Mouse (Mus musculus) ovary, postnatal 10 days (tissue): ENCODE results near the gene Kcnk7.

Experiments
- DNase-seq: peaks from one replicate; pipeline ENCODE4 v3.0.0; 2022; ENCODE audit warnings: low spot score

Gene Kcnk7

DNA sequence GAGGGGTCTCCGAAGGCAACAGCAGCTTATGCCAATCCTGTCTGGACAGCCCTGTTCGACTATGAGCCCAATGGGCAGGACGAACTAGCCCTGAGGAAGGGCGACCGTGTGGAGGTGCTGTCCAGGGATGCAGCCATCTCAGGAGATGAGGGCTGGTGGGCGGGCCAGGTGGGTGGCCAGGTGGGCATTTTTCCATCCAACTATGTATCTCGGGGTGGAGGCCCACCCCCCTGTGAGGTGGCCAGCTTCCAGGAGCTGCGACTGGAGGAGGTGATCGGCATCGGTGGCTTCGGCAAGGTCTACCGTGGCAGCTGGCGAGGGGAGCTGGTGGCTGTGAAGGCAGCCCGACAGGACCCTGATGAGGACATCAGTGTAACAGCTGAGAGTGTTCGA is 13.8 kb upstream of the Kcnk7 start:
- no peak for DNase-seq

DNA sequence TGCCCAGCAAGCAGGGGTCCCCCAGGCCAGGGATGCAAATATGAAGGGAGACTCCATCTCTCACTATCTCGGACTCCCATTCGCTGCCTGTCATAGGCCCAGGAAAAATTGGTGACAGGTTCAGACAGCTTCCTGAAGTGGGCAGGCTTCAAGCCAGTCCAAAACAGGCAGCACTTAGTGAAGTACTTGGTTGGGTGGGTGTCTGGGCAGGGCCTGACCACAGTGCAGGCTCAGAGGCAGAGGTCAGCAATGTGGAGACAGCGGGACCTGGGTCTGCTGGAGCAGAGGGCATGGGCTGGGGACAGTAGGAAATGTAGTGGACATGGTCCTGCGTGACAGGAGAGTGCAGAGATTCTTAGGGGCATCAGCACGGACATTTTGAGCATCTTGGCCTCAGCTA is 12.6 kb upstream of the Kcnk7 start:
- DNase-seq, result no peak

DNA sequence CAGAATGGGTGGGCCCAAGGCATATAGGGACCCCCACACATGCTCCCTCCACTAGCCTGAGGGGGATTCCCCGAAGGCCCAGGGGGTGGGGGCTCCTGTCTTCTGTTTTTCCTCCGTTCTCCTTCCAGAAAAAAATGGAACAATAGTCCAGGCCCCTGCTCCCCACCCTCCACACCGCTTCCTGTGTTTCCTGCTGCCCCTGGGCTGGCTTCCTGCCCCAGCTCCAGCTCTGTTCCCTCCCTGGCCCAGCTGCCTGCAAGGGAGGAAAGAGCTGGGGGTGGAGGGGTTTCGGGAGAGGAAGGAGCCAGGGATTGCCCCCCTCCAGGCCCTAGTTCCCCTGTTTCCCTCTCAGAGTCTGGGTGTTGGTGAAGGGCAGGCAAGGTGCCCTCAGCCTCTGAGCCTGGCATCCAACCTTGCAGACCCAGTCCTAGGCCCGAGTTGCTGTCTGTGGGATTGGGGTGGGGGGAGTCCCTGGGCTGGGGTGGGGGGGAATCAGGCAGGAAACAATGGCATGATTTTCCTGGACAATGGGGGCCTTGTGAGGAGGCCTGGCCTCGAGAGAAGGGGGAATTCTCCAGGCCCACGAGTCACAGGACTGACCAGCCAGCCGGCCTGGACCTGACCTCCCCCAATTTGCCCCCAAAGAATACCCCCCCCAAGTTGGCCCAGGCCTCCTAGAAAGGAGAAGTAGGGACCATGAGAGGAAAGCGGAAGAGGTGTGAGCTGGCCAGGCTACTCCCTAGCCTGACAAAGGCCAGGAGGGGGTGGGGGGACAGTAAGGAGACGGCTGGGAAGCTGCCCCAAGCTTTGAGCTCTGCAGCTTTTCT is 11.9 kb upstream of the Kcnk7 start:
- no peak for DNase-seq

DNA sequence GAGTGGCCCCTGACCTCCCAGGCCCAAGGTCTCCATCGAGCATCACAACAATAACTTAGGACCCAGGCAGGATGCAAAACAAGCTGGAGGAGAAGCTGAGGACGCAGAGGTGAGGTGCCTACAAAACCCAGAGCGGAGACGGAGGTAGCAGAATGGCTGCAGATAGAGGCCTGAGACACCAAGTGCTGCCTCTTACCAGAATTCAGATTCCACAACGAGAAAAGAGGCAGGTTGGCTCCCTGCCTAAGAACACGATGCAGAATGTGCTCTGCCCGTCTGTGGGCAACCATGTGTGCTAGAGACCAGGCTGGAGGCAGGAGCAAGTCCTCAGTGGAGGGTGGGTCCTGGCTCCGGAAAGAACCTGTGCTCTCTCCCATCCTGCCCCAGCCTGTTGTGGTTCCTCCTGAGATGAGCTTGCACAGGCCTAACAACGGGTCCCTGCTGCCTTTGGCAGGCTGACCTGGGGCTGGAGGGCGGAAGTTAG is 11.2 kb upstream of the Kcnk7 start:
- DNase-seq, result no peak

DNA sequence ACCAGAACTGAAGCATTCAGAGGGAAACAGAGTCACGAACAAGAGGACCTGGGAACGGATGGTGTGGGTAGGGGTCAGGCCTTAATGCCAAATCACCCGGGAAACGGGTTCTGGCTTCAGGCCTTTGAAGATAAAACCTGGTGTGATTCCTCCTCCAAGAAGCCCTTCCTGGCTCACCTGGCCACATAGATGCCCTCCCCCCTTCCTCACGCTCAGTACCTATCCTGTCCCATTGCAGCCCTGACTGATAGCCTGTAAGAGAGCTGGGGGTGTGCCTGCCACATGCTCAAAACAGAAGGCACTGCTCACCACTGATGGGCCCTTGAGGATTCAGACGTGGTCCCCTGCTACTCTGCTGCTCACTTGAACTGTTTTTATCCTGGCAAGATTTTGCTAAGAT is 10.4 kb upstream of the Kcnk7 start:
- DNase-seq, result no peak

DNA sequence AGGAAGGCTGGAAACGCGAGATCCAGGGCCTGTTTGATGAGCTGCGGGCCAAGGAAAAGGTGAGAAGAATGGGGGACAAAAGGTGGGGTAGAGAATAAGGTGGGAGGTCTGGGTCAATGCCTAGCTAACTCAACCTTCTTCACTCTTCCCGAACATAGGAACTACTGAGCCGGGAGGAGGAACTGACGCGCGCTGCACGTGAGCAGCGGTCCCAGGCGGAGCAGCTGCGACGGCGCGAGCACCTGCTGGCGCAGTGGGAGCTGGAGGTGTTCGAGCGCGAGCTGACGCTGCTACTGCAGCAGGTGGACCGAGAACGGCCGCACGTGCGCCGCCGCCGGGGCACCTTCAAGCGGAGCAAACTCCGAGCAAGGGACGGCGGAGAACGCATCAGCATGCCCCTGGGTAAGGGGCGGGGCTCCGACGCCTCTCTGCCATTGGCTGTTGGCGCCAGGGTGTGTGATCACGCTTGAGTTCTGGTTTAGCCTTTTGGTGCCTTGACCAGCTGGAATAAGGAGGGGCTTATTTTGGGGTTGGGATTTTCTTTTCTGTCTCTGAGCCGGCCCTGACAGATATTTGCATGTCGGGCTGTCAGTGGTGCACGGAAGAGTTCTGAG is 8.2 kb upstream of the Kcnk7 start:
- DNase-seq, result no peak

DNA sequence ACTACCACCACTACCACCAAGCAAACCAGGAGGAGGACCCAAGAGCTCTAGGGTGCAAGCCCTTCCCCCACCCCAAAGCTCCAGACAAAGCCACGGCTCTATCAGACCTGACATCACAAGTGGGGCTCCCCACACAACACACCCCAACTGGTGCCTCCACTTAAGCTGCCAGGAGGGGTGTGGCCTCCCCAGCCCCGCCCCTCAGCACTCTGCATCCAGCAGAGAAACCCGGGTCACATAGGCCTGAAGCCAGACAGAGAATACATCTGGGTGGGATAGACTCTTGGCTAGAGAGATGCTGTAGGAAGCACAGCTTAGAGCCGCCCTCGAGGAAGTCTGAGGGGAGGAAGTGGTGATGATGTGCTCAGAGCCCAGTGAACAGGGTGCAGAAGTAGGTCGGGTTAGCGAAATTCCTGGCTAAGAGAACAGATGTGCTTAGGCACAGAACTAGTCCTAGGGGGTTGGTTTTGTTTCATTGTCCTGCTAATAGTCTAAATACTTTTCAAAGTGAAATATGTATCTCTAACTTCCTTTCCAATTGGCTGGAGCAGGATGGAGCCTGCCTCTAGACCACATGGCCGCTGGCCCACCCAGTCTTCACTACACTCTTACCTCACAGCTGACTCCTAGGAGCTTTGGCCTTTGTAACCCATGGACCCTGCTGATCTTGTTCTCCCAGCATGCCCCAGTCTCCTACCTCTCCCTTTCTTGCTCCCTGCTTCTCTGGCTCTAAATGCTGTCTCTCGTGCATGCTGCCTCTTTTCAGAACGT is 819 bp downstream of the Kcnk7 start:
- DNase-seq, result no peak

DNA sequence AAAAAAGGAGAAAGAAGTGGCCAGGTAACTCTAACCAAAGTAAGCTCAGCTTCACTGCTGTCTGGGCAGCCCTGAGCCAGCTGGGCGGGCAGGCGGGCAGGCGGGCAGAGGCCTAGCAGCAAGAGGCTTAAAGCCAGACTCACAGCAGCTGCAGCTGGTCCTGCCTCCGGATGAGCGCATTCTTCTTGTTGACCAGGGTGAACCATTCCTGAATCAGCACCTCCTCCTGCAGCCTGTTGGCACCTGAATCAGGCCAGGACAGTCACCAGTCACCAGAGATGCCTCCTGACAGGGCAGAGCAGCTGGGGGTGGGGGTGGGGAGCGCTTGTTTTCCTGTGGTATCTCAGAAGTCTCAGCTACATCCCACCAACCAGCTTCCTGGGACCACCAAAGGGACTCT is 5.9 kb downstream of the Kcnk7 start:
- no peak for DNase-seq

DNA sequence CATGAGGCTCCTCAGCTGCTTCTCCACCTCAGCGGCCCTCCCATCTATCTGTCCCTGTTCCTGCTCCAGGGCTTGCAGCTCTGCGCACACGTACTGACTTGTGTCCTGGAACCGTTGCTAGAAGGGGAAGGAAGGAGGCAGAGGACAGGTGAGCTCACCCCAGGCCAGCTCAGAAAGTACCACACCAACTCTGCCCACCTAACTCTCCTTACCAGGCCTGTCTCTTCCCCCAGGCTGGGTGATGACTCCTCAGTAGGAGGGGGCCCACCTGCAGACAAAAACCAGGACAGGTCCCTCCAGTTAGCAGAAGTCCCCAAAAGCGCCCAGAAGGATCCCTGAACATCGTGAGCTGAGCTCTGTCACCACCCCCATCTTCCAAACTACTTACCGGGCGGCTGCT is 6.4 kb downstream of the Kcnk7 start:
- no peak for DNase-seq

DNA sequence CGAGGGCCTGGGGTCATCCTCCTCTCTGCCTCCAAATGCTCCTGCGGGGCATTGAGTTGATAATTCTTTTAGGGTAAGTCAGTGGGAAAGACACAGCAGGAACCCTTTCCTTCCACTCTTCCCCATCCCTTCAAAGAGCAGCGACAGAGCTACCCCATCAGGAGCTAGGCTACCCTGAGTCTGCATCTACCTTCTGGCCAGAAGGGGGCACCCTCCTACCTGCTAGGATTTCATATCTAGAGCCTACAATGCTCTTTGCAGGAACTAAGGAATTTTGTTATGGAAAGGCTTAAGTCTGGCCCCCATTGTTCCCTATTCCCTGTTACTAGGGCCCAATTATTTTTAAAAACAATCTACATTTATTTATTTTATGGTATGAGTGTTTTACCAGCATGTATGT is 7.1 kb downstream of the Kcnk7 start:
- no peak for DNase-seq

DNA sequence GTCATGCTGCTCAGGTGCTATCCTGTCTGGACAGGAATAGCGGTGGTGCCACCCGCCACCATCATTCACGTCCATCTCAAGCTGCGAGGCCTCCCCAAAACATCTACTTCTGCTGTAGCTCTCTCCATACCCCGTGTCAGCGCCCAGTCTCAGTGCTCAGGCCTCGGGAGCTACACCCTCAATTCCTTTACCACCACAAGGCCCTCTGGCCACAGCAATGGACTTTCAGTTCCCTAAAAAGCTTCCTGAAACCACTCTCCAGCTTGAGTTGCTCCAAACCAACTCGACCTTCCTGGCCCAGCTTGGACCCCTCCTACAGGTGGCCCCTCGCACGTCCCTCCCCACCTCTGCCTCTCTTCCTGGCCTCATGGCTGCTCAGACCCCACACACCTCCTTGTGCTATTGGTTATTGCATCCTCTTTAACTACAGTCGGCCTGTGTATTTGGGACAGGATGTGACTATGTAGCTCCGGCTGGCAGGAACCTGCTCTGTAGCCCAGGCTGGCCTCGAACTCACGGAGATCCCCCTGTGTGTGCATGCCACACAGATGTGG is 7.8 kb downstream of the Kcnk7 start:
- DNase-seq, result no peak

DNA sequence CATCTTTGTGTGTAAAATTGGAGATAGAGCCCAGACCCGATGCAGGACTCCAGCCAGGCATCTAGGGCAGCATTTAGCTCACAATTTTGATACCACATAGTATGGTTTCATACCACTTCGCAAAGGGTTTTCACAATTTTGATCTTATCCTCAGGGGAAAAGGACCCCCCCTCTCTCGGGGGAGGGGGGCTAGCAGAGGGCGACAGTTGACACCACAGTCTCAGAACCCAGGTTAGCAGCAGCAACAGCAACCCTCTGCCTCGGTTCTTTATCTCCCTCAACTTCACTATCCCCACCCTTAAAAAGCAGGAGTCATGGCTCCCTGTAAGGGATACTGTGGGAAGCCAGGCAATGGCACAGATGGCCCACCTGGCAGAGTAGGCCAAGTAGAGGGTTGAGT is 9.1 kb downstream of the Kcnk7 start:
- DNase-seq, result no peak

DNA sequence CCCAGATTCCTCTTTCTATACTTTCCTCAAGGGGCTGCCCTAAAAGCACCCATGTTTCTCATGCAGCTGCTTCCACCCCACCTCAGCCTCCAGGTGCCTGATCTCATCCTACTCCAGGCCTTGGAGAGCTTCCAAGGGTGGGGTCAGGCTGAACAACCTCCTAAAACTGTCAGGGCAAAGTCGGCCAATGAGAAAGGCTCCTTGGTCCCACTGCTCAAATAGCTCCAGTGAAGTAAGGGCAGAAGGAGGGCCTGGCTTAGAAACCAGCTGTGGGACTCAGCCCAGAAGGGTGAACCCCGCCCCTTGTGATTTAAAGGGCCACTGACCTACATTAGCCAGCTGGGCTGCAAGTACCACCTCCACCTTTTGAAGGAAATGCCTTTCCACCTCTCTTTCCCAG is 9.6 kb downstream of the Kcnk7 start:
- no peak for DNase-seq

DNA sequence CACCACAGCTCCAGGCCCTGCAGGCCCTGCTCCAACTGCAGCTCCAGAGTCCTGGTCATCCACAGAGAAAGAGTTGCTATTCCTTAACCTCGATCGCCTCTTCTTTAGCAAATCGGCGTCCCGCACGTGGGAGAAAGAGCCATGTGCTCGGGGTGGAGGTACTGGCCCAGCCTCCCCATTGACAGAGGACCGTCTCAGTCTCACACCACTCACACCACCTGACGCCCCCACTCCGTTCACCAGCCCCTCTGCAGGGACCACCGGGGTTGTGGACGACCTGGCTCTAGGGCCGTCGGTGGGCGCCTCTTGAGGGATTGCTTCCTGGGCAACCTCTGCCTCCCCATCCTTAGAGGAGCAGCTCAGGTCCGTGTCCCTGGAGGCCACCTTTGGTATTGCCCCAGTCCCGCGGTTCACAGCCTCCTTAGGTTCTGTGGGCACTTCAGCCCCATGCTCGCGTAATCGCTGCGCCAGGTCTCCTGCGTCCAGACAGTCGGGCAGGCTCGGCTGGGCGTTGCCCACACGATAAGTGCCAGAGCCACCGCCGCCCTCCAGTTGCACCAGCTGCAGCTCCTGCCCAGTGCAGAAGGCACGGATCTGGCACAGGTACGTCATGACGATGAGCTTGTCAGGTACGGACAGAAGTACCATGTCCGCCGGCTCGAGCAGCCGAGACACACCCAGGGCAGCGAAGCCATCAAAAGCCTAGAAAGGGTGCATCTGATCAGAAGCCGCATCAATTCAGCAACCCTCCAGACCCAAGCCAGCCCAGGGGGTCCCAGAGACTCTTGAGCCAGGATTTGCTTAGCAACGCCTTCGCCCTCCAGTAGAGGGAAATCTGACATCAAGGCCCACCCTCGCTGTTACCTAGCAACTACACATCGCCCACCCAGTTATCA is 11.9 kb downstream of the Kcnk7 start:
- no peak for DNase-seq

DNA sequence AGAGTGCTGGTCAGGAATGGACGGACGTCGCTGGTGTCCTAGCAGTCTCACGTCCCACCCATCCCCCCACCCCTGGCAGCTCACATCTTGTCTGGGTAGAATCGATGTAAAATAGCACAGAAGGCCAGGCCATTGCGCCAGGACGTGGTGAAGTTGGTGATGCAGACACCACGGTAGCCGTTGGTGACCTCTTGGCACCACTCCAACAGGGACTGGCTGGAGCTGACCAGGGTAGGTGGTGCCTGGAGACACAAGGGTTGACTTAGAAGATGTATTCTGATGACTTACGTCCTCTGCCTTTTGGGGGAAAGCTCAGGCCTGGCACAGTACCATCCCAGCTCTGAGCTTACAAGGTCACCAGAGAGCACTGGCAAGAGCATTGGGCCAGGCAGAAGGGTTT is 12.8 kb downstream of the Kcnk7 start:
- no peak for DNase-seq

DNA sequence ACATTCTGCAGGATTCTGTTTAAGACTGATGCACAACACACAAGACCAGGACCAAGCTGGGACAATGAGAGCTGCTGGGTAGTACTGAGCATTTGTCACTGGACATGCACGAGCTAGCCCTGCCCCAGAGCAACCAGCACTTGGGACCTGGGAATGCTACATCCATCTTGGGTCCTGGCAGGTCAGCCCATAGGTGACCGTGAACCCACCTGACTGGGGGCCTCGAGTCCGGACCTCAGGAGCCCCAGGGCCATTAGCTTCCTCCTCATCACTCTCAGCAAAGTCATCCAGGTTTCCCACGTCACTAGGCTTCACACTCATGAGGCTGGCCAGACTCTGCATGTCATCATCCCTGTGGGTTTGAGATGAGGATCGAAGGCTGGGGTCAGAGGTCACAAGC is 17.1 kb downstream of the Kcnk7 start:
- no peak for DNase-seq

DNA sequence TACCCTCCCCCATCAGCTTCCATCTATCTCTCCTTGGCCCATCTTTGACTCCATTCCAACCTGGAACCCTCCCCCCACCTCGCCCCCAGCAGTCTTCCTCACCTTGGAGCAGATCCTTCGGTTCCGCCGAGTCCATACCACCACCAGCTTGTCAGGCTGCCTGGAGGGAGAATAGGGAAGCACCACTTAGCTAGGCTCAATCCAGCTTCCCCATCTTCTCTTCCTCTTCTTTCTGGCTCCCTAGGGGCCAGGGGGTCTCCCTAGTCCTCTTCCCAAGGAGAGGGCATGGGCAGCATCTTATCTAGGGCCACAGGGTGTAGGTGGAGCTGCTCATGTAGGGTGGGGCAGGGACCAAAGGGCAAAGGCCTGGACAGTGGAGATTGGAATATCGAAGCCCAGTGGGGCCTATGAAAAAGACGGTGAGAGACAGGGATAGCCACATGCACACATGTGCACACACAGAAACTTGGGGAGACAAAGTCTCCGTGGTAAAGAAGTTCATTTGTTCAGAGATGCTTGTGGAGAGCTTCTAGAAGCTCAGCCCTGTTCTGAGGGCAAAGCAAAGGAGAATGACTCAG is 18.8 kb downstream of the Kcnk7 start:
- no peak for DNase-seq

DNA sequence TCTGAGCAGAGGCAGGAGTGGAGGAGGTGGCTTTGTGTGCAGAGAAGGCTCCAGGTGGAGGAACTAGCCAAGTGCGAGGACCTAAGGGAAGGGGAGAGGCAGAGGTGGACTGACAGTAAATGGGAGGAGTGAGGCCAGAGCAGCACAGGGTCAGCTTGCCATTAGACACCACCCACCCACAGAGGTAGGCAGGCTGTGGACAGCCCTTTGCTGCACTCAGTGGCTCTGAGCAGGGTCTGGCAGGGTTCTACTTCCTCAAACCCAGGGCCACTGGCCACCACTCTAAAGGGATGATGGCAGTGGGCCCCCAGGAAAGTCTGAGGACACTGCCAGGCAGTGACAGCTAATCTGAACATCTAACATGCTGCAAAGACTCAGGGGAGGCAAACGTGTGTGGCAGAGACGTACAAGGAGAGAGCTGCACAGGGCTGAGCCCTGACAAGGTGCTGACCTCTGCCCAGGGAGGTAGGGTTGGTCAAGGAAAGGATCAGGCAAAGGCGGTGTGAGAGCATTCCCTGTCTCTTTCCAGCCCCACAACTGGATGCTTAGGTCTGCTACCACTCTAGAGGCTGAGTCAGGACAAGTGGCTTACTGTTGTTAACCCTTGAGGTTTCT is 19.9 kb downstream of the Kcnk7 start:
- DNase-seq, result no peak

DNA sequence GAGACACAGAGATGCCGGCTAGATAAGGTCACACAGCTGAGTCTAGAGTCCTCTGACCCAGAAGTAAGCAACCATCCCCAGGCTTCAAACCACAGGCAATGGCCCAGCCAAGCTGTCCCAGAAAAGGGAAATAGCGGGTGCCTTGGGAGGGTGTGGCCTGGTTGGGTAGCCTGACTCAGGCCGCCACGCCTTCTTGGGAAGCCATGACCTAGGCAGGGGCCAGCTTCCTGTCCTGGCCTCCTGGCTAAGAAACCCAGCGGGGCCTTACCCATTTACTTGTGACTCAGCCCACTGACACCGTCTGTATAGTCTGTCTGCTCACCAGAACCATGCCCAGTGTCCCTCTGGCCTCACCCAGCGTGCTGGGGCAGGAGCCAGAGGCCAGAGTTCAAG is 20.4 kb downstream of the Kcnk7 start:
- no peak for DNase-seq

DNA sequence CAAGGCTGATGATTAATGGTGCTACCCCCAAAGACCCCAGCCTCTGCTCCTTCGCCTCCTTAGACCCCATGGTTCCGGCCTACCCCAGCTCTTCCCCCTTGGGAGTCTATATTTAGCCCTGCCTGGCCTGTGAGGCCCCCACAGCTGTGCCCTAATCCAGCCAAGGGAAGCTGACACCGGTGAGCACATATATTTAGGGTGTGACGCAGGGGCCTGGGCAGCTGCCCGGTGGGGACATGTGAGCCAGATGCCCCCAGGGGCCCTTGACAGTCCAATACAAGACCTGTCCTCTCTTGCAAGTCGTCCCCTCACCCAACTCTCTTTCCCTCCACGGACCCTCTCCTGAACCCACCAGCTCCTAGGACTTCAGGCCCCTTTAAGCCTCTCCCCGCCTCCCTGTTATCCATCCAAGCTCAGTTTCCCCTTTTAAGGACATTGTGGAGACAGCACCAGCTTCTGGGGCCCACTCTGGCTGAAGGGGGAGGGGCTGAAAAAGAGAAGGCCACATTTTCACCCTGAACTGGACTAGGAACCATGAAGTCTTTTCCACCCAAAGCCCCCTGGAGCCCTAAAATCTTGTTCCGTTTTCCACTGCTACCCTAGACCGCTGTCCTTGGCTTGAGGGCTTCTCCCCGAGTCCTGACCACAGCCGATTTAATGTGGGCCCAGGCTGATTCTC is 21.0 kb downstream of the Kcnk7 start:
- DNase-seq, result no peak
